Mouse (Mus musculus) retina, postnatal 1 day (tissue): Measurements from ENCODE around the gene Ptprd.

Experiments used
- DNase-seq: peaks from one replicate; pipeline ENCODE4 v3.0.0-alpha.2; 2012

The Ptprd gene

DNA sequence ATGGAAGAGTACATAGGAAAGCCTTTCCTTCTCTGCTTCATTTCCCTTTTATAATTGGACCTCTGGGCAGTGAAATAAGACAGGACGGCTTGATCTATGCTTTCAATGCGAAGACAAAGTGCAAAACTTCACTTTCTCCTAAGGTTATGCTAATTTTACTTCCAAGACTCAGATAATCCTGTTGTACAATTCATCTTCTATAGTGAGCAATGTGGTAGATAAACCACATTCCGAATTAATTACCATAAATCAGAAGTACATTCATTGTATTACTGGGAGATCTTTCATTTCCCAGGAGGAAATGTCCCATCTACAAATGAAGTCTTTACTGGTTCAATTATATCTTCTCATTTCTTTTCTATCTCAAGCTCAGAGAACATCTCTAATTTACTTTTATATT is 1346.2 kb downstream of the Ptprd start:
- no peak for DNase-seq

DNA sequence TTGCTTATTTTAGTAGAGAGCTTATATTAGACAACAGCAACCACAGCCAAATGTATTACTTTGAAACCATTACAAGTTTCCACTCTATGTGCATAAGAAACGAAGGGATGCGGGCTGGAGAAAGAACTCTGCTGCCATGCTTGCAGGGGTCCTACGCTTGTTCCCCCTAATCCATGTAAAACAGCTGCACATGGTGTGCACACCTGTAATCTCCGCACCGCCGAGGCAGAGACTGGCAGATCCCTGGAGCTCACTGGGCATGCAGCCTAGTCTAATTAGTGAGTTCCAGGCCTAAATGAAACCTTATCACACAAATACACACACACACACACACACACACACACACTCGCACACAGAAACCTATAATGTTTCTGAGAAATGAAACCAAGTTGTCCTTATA is 1365.5 kb downstream of the Ptprd start:
- no peak for DNase-seq

- no peak for DNase-seq
Observed at GRCm38 (mm10) chr4:76839016-76839415, 1372.7 kb downstream of the Ptprd start.

GRCm38 (mm10) chr4:76812138-76812537 is 1399.6 kb downstream of the Ptprd start:
- no peak for DNase-seq

DNA sequence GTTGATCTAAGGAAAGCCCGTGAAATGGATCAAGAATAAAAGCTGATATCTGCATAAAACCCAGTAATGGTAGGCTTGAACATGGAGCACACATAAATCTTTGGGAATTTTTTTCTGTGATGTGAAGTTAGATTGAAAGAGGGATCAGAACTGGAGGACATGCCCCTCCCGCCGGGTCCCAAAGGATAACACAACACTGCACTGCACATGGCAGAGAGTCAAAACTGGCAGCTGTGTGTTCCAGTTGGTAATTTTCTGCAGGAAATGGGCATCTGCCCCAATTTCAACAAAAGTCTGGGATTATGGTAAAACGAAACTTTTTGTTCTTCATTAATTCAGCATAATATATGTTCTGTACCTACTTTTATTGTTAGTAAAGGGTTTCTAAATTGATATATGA is 1409.1 kb downstream of the Ptprd start:
- DNase-seq = no peak

- peak; percentile 49 for DNase-seq
Observed at GRCm38 (mm10) chr4:76798010-76799007, 1413.5 kb downstream of the Ptprd start.

GRCm38 (mm10) chr4:76785389-76785788 is 1426.4 kb downstream of the Ptprd start:
- no peak for DNase-seq

DNA sequence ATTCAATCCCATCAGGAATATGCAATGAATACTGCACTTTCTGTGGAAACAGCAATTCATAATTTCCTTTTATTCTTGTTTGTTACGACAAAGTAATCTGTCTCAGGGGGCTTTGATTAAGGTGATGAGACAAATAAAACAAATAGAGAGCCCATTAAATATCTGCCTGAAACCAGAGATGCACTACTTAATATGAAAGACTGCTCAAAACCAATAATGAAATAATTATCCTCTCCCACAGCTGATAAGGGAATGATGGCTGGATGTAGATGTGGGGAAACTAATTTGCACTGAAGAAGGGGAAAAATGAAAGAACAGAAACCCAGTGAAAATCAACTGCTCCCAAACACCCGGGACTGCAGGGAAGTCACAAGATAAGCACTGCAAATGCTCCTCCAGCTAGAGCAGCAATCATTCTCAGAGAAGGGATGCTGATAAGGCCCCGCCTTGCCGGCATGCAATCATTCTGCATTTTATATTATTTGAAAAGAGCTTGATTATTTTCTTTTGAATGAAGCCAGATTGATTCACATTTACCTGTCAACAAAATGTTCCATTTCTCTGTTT is 1432.1 kb downstream of the Ptprd start:
- DNase-seq = no peak

- DNase-seq = no peak
Observed at GRCm38 (mm10) chr4:76766918-76767317, 1444.8 kb downstream of the Ptprd start.

DNA sequence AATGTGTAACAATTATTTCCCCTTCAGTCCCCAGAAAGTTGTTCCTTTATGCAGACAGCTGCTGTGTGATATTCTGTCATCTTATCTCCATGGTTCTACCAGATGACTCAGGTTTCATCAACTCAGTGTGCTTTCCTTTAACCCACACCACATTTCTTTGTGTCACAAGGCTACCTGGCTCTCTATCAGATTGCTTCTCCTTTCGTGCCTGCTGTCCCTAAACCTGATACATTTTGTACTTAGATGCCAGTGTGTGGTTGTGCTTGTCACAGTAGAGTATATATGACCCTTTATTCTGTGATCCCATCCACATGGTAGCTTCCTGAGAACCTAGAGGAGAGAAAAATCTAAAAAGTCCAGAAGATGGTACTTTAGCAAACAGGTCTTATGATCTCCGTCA is 1445.3 kb downstream of the Ptprd start:
- no peak for DNase-seq

DNA sequence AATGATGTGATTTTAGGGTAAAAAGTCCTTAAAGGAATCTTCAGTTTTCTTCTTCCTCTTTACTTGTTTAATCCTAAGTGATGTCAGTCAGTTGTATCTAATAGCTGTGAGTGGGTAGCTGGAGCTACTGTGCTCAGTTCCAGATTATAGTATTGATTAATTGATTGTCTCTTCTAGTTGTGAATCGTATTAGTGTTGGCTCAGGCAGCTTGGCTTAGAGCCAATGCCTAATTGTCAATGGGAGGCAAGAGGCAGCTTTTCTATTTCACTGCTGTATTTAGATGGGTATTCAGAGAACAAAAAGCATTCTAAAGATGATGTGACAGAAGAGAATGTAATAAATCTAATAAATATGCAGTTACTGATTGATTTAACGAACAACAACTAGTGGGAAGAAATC is 1461.1 kb downstream of the Ptprd start:
- DNase-seq = peak; percentile 30

- DNase-seq = no peak
Observed at GRCm38 (mm10) chr4:76735831-76736230, 1475.9 kb downstream of the Ptprd start.

DNA sequence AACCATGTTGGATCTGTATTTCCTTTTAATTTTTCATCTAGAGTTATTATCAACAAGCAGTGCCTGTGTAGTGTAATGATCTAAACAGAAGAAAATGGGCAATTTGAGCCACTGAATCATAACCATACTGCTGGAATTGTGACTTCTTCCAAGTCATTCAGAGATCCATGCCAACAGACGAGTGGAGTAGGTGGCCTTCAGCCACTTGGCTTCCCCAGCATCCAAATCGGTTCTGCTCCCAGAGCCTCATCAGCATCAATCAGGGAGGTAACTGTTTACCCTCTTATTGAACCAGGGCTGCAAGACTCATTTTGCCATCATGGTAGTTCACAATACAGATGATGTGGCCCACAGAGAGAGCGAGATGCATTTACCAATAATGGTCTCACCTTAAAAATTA is 1536.0 kb downstream of the Ptprd start:
- DNase-seq = no peak

DNA sequence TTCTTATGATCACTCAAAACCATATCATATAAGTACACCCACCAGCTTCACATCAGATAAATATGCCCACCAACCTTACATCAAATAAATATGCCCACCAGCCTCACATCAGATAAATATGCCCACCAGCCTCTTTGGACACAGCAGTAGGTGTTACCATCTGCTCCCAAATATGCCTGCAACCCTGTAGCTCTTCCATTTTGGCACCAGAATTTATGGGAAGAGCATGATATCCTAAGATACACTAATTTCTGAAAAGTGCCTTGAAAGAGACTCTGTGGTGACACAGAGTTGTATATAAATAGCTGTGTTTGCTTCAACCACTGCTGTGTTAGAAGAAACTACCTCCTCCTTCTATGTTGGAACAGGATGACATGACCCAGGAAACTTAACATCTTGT is 1538.5 kb downstream of the Ptprd start:
- DNase-seq = no peak

- no peak for DNase-seq
Observed at GRCm38 (mm10) chr4:76672653-76673052, 1539.1 kb downstream of the Ptprd start.

DNA sequence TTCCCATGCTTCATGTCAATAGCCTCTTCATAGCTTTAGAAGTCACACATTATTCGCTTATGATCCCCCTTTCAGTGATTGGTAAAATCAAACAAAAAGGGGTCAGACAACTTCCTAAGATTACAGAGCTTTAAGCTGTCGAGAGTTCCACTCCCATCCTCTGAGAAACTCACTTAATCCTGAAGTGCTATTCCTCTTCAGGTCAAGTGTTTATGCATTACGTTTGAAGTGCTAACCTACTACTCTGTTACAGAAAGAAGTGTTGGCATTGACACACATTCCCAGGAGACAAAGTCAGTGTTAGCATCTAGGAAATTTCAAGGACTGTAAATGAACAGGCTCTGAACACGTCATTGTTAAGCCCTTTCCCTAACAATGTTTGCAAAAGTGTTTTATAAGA is 1550.0 kb downstream of the Ptprd start:
- DNase-seq = no peak

- no peak for DNase-seq
Observed at GRCm38 (mm10) chr4:76660146-76660545, 1551.6 kb downstream of the Ptprd start.

- DNase-seq = no peak
Observed at GRCm38 (mm10) chr4:76656734-76657133, 1555.0 kb downstream of the Ptprd start.

DNA sequence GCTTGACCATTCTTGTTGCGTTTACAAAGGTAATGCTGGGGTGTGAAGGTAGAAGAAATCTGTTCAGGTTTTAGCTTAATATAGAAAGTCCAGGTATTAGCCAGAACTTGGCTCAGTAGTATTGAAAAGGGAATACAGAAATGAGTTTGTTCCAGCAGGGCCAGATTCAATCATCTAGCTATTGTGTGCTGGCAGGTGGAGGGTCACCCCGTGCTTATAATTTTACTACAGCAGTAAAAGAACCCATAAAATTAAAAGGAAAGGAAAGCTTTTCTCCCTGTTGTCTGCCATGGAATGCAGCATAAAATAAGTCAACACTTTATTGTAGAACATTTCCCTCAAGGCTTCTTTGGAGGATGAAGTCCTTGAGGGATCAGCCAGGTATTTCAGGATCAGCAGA is 1558.8 kb downstream of the Ptprd start:
- no peak for DNase-seq

GRCm38 (mm10) chr4:76621740-76622139 is 1590.0 kb downstream of the Ptprd start:
- DNase-seq = peak; percentile 32

DNA sequence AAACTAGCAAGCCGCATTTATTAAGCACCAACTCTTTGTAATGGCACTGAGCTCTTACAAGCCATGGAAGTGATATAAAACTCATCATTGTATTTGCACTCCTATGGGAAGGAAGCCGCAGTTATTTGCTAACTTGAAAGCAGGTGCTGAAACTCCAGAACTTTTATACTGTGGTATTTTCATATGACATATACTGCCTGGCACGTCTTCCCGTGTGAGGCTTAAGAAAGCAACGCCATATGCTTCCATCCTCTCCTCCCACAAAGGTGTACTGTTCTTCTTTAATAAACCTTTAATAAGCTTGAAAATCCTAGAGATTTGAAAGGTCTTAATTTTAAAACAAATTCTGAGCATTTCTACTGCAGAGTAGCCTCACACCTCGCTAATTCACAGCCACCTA is 1595.1 kb downstream of the Ptprd start:
- DNase-seq = no peak

- no peak for DNase-seq
Observed at GRCm38 (mm10) chr4:76608246-76608645, 1603.5 kb downstream of the Ptprd start.

DNA sequence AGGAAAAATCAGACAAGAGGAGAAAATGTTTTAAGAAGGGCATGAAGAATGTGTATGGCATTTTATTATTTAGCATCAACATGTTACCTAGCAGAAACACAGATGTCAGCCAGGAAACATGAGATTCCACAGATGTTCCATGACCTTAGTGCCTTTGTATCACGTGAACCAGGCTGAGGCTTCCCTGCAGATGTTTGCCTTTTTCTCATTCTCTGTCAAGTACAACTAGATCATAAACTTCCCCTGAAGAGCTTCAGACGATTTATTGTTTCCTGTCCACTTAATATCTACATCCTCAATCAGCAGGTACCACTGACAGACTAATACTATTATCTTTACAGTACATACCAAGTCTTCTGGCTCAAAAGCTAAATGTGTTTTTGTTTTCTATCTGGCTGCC is 1605.0 kb downstream of the Ptprd start:
- DNase-seq = no peak

- DNase-seq = no peak
Observed at GRCm38 (mm10) chr4:76590722-76591121, 1621.0 kb downstream of the Ptprd start.
